20 mouse cellular contexts compared by ENCODE assay signal in the genomic region with DNA sequence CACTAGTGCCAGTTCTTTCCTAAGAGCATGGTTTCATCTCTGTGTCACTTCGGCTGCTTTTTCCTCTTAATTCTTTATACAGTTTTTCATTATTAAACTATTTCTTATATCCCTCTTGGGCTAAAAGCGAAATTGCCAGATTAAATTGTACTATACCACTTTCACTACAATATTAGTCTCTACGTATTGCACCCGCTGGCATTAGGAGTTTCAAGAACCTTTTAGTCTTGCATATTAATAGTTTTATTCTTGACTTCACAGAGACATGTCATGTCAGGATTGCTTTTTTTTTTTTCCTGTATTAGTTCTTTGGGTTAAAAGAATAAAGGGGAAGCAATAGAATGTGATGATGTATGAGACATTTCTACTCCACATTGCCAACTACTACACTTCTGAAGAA.
DNase-seq lines count a peak whose midpoint lies in the region; ATAC-seq and TF ChIP-seq lines count a peak whose summit lies in the region.
"Had no signal": no experiment of that assay in that cellular context is flagged by ENCODE, and none has a peak within 500 bp of the region (broad histone marks: within the 10 kb centered on the region; RNA-seq: fewer than 3 reads in every experiment).

No protein-coding gene starts in this region.

- peaks cover 5% of the 10 kb centered on the region for H3K4me1 ChIP-seq in forebrain, embryonic 15.5 days
- H3K4me1 ChIP-seq in forebrain, embryonic 13.5 days: no peaks in the 10 kb centered on the region
- H3K4me1 ChIP-seq in forebrain, embryonic 16.5 days (replicated peaks; ENCODE audit: control insufficient read depth, insufficient read depth, low read length): 0 out of 2 replicates have a peak, but pooled peaks cover 4% of the 10 kb centered on the region
- H3K4me1 ChIP-seq in forebrain, embryonic 12.5 days: no peaks in the 10 kb centered on the region
- 0 out of 2 replicates have a peak, but pooled peaks cover 3% of the 10 kb centered on the region for H3K4me1 ChIP-seq in forebrain, postnatal 0 days (ENCODE audit: insufficient read depth)
- H3K4me1 ChIP-seq in forebrain, embryonic 11.5 days (replicated peaks; ENCODE audit: control insufficient read depth, insufficient read depth, low read length): no peaks in the 10 kb centered on the region
- no peaks in the 10 kb centered on the region for H3K4me1 ChIP-seq in liver, postnatal 0 days (ENCODE audit: insufficient read depth)

- H3K4me2 ChIP-seq in forebrain, embryonic 15.5 days (replicated peaks): no peak overlapping the region
- no peak overlapping the region for H3K4me2 ChIP-seq in forebrain, embryonic 13.5 days
- H3K4me2 ChIP-seq in forebrain, embryonic 16.5 days (ENCODE audit: low read length): no peak overlapping the region
- no peak overlapping the region for H3K4me2 ChIP-seq in forebrain, embryonic 12.5 days
- no peak overlapping the region for H3K4me2 ChIP-seq in forebrain, postnatal 0 days (ENCODE audit: low read depth)
- no peak overlapping the region for H3K4me2 ChIP-seq in forebrain, embryonic 11.5 days (ENCODE audit: low read depth, low read length, severe bottlenecking)
- H3K4me2 ChIP-seq in liver, postnatal 0 days (ENCODE audit: low read depth, low read length): no peak overlapping the region

- no peak for DNase-seq in forebrain, postnatal 0 days
- DNase-seq in forebrain, embryonic 11.5 days (ENCODE audit: low spot score): no peak
- peak; percentile 23 for DNase-seq in brain, embryonic 14.5 days (ENCODE audit: low read depth)
- DNase-seq in liver, postnatal 0 days: no peak
- DNase-seq: adrenal gland, postnatal 10 days; adrenal gland, postnatal 14 days; adrenal gland, postnatal 25 days; B cell, adult 2 months; cerebellum, adult 11 months; cerebellum, adult 11-12 months; cerebellum, adult 18-20 months had no signal

- WGBS in forebrain, embryonic 15.5 days: 91% methylated on average over 4 of the region's 4 CpGs
- 90% methylated on average over 4 of the region's 4 CpGs for WGBS in forebrain, embryonic 13.5 days
- 90% methylated on average over 4 of the region's 4 CpGs for WGBS in forebrain, embryonic 16.5 days
- WGBS in forebrain, embryonic 12.5 days: 88% methylated on average over 4 of the region's 4 CpGs
- 81% methylated on average over 4 of the region's 4 CpGs for WGBS in forebrain, postnatal 0 days
- WGBS in forebrain, embryonic 11.5 days: 91% methylated on average over 4 of the region's 4 CpGs
- WGBS in liver, postnatal 0 days (ENCODE audit: insufficient replicate concordance): 81% methylated on average over 4 of the region's 4 CpGs

- H3K4me3 ChIP-seq in forebrain, embryonic 15.5 days: no peak overlapping the region
- no peak overlapping the region for H3K4me3 ChIP-seq in forebrain, embryonic 13.5 days
- H3K4me3 ChIP-seq in forebrain, embryonic 16.5 days (replicated peaks; ENCODE audit: low read length): no peak overlapping the region
- H3K4me3 ChIP-seq in forebrain, embryonic 12.5 days (replicated peaks): no peak overlapping the region
- H3K4me3 ChIP-seq in forebrain, postnatal 0 days (ENCODE audit: low read depth, low read length): no peak overlapping the region
- H3K4me3 ChIP-seq in forebrain, embryonic 11.5 days (ENCODE audit: low read depth, low read length): no peak overlapping the region
- H3K4me3 ChIP-seq in liver, postnatal 0 days (ENCODE audit: low read depth, low read length): no peak overlapping the region

- H3K36me3 ChIP-seq in forebrain, embryonic 15.5 days: no peaks in the 10 kb centered on the region
- no peaks in the 10 kb centered on the region for H3K36me3 ChIP-seq in forebrain, embryonic 13.5 days (ENCODE audit: poor library complexity, severe bottlenecking)
- H3K36me3 ChIP-seq in forebrain, embryonic 16.5 days (ENCODE audit: control insufficient read depth, insufficient read depth): no peaks in the 10 kb centered on the region
- no peaks in the 10 kb centered on the region for H3K36me3 ChIP-seq in forebrain, embryonic 12.5 days (replicated peaks)
- H3K36me3 ChIP-seq in forebrain, postnatal 0 days (ENCODE audit: insufficient read depth): no peaks in the 10 kb centered on the region
- no peaks in the 10 kb centered on the region for H3K36me3 ChIP-seq in forebrain, embryonic 11.5 days (ENCODE audit: control insufficient read depth, insufficient read depth, low read length)
- H3K36me3 ChIP-seq in liver, postnatal 0 days (replicated peaks; ENCODE audit: insufficient read depth, low read length): no peaks in the 10 kb centered on the region
- H3K36me3 ChIP-seq: G1E had no signal

- no peak overlapping the region for H3K9ac ChIP-seq in forebrain, embryonic 15.5 days (replicated peaks)
- no peak overlapping the region for H3K9ac ChIP-seq in forebrain, embryonic 13.5 days
- H3K9ac ChIP-seq in forebrain, embryonic 16.5 days (replicated peaks; ENCODE audit: low read depth, low read length): no peak overlapping the region
- H3K9ac ChIP-seq in forebrain, embryonic 12.5 days: no peak overlapping the region
- H3K9ac ChIP-seq in forebrain, postnatal 0 days: no peak overlapping the region
- H3K9ac ChIP-seq in forebrain, embryonic 11.5 days (ENCODE audit: low read length): no peak overlapping the region
- H3K9ac ChIP-seq in liver, postnatal 0 days (replicated peaks): no peak overlapping the region

- no peak for TF ChIP-seq CTCF in forebrain, postnatal 0 days (IDR thresholded peaks at IDR 0.05; ENCODE audit: low read depth)
- TF ChIP-seq CTCF in brain, embryonic 14.5 days (IDR thresholded peaks at IDR 0.05; ENCODE audit: borderline replicate concordance, extremely low read depth, insufficient read depth, insufficient read length): no peak
- TF ChIP-seq CTCF in liver, postnatal 0 days (IDR thresholded peaks at IDR 0.05; ENCODE audit: low read depth): no peak

- H3K27me3 ChIP-seq in forebrain, embryonic 15.5 days: no peaks in the 10 kb centered on the region
- H3K27me3 ChIP-seq in forebrain, embryonic 13.5 days: no peaks in the 10 kb centered on the region
- H3K27me3 ChIP-seq in forebrain, embryonic 16.5 days (replicated peaks; ENCODE audit: control insufficient read depth, insufficient read depth, low read length): no peaks in the 10 kb centered on the region
- H3K27me3 ChIP-seq in forebrain, embryonic 12.5 days: no peaks in the 10 kb centered on the region
- H3K27me3 ChIP-seq in forebrain, postnatal 0 days (ENCODE audit: insufficient read depth, low read length): no peaks in the 10 kb centered on the region
- H3K27me3 ChIP-seq in forebrain, embryonic 11.5 days (ENCODE audit: control insufficient read depth, insufficient read depth, low read length): no peaks in the 10 kb centered on the region
- H3K27me3 ChIP-seq in liver, postnatal 0 days (ENCODE audit: insufficient read depth, low read length): no peaks in the 10 kb centered on the region
- H3K27me3 ChIP-seq: CH12.LX had no signal

- ATAC-seq in forebrain, embryonic 15.5 days (replicated peaks): no peak
- ATAC-seq in forebrain, embryonic 13.5 days: no peak
- peak; percentile 55; the same call in 1 of the 2 replicates for ATAC-seq in forebrain, embryonic 16.5 days
- no peak for ATAC-seq in forebrain, embryonic 12.5 days (ENCODE audit: low FRiP score)
- peak; percentile 61; the same call in 1 of the 2 replicates for ATAC-seq in forebrain, postnatal 0 days
- no peak for ATAC-seq in forebrain, embryonic 11.5 days (replicated peaks; ENCODE audit: low FRiP score)
- no peak for ATAC-seq in liver, postnatal 0 days
- ATAC-seq: activated CD4-positive, CD25-positive, alpha-beta regulatory T cell, adult 4 months; CD4-positive, CD25-positive, alpha-beta regulatory T cell, adult 4 months; Patski had no signal

- 0 out of 2 replicates have a peak overlapping the region, but pooled peaks have one; percentile 23 for H3K27ac ChIP-seq in forebrain, embryonic 15.5 days (replicated peaks)
- H3K27ac ChIP-seq in forebrain, embryonic 13.5 days: no peak overlapping the region
- no peak overlapping the region for H3K27ac ChIP-seq in forebrain, embryonic 16.5 days (ENCODE audit: low read length)
- no peak overlapping the region for H3K27ac ChIP-seq in forebrain, embryonic 12.5 days
- H3K27ac ChIP-seq in forebrain, postnatal 0 days (ENCODE audit: low read depth, low read length): no peak overlapping the region
- no peak overlapping the region for H3K27ac ChIP-seq in forebrain, embryonic 11.5 days (ENCODE audit: low read depth, low read length)
- no peak overlapping the region for H3K27ac ChIP-seq in liver, postnatal 0 days (ENCODE audit: low read depth)

- TF ChIP-seq EP300 in liver, postnatal 0 days (IDR thresholded peaks at IDR 0.05; ENCODE audit: low read depth): no peak

- no peak for TF ChIP-seq POLR2A in brain, embryonic 14.5 days (IDR thresholded peaks at IDR 0.05; ENCODE audit: borderline replicate concordance, extremely low read depth, insufficient read depth, insufficient read length, poor library complexity, severe bottlenecking)

- no peaks in the 10 kb centered on the region for H3K9me3 ChIP-seq in forebrain, embryonic 15.5 days
- H3K9me3 ChIP-seq in forebrain, embryonic 13.5 days (replicated peaks): no peaks in the 10 kb centered on the region
- no peaks in the 10 kb centered on the region for H3K9me3 ChIP-seq in forebrain, embryonic 16.5 days (ENCODE audit: control insufficient read depth, low read length)
- H3K9me3 ChIP-seq in forebrain, embryonic 12.5 days: no peaks in the 10 kb centered on the region
- H3K9me3 ChIP-seq in forebrain, postnatal 0 days (ENCODE audit: low read length): no peaks in the 10 kb centered on the region
- H3K9me3 ChIP-seq in forebrain, embryonic 11.5 days (ENCODE audit: control insufficient read depth, low read length): no peaks in the 10 kb centered on the region
- no peaks in the 10 kb centered on the region for H3K9me3 ChIP-seq in liver, postnatal 0 days (ENCODE audit: low read length)
- H3K9me3 ChIP-seq: G1E had no signal

Comparison
In these comparisons a context has a peak if more than half of its experiments do, and no peak if none do; other contexts are left out.
1. ATAC-seq: peak in forebrain, embryonic 16.5 days (single experiment) and forebrain, postnatal 0 days (single experiment); none in forebrain, embryonic 15.5 days (single experiment), forebrain, embryonic 13.5 days (single experiment), forebrain, embryonic 12.5 days (single experiment), forebrain, embryonic 11.5 days (single experiment) and liver, postnatal 0 days (single experiment).